ENCODE assay signal across 21 mouse cellular contexts in genomic region chr2:34347096-34347495, GRCm38 (mm10). TPM values are rescaled to one million over a fixed set of nuclear protein-coding genes. Genes with fewer than 3 reads are reported as not detected.
DNase-seq lines count a peak whose midpoint lies in the region; ATAC-seq and TF ChIP-seq lines count a peak whose summit lies in the region.
"Had no signal": no experiment of that assay in that cellular context is flagged by ENCODE, and none has a peak within 500 bp of the region (broad histone marks: within the 10 kb centered on the region; RNA-seq: fewer than 3 reads in every experiment).

No protein-coding gene starts in this region.

- peaks cover 35% of the 10 kb centered on the region for H3K4me1 ChIP-seq in hindbrain, embryonic 13.5 days (replicated peaks)
- H3K4me1 ChIP-seq in hindbrain, embryonic 11.5 days (replicated peaks; ENCODE audit: control insufficient read depth, insufficient read depth, low read length), result no peaks in the 10 kb centered on the region
- H3K4me1 ChIP-seq in embryonic fibroblast, embryonic 13.5 days (ENCODE audit: control insufficient read depth, insufficient read depth, low read length), result no peaks in the 10 kb centered on the region; the same call in 1 of the 2 replicates
- peaks cover 13% of the 10 kb centered on the region; the same call in 1 of the 2 replicates for H3K4me1 ChIP-seq in midbrain, embryonic 14.5 days (ENCODE audit: control insufficient read depth, insufficient read depth, low read length)

- 41% methylated on average over 6 of the region's 6 CpGs for WGBS in hindbrain, embryonic 13.5 days
- 67% methylated on average over 6 of the region's 6 CpGs for WGBS in hindbrain, embryonic 11.5 days
- 24% methylated on average over 6 of the region's 6 CpGs for WGBS in midbrain, embryonic 14.5 days

- H3K4me3 ChIP-seq in hindbrain, embryonic 13.5 days, result no peak overlapping the region
- no peak overlapping the region for H3K4me3 ChIP-seq in hindbrain, embryonic 11.5 days (ENCODE audit: low read depth, low read length)
- H3K4me3 ChIP-seq in embryonic fibroblast, embryonic 13.5 days (ENCODE audit: insufficient read depth, low read length), result no peak overlapping the region
- no peak overlapping the region for H3K4me3 ChIP-seq in midbrain, embryonic 14.5 days (replicated peaks; ENCODE audit: low read depth, low read length)
- H3K4me3 ChIP-seq: heart, embryonic 13.5 days; layer of hippocampus, adult 2 months had no signal

- no peak for TF ChIP-seq CTCF in embryonic fibroblast, embryonic 13.5 days (IDR thresholded peaks at IDR 0.05; ENCODE audit: borderline replicate concordance, insufficient read depth, low read length)

- H3K9me3 ChIP-seq in hindbrain, embryonic 13.5 days, result no peaks in the 10 kb centered on the region
- no peaks in the 10 kb centered on the region for H3K9me3 ChIP-seq in hindbrain, embryonic 11.5 days (ENCODE audit: control insufficient read depth, low read length)
- H3K9me3 ChIP-seq in midbrain, embryonic 14.5 days (ENCODE audit: control insufficient read depth, low read length), result no peaks in the 10 kb centered on the region
- H3K9me3 ChIP-seq: heart, embryonic 13.5 days had no signal

- no peaks in the 10 kb centered on the region for H3K27me3 ChIP-seq in hindbrain, embryonic 13.5 days
- H3K27me3 ChIP-seq in hindbrain, embryonic 11.5 days (ENCODE audit: control insufficient read depth, insufficient read depth, low read length), result no peaks in the 10 kb centered on the region
- H3K27me3 ChIP-seq in midbrain, embryonic 14.5 days (ENCODE audit: control insufficient read depth, insufficient read depth, low read length), result no peaks in the 10 kb centered on the region
- H3K27me3 ChIP-seq: heart, embryonic 13.5 days had no signal

- DNase-seq in hindbrain, embryonic 11.5 days (ENCODE audit: low spot score), result no peak
- peak; percentile 20 for DNase-seq in brain, adult 2 months (ENCODE audit: low read depth, low spot score)
- DNase-seq in midbrain, embryonic 14.5 days, result no peak
- no peak for DNase-seq in adipocyte (ENCODE audit: low spot score)
- DNase-seq in ovary, adult 18-20 months (ENCODE audit: low spot score), result no peak
- DNase-seq: adrenal gland, adult 8-10 months; cerebellum, adult 11 months; cerebellum, postnatal 10 days; embryo, embryonic 11 days; gastrocnemius, postnatal 10 days; heart, adult 11 months; kidney, adult 8-10 months; kidney, postnatal 14 days; layer of hippocampus, postnatal 36 days; right cerebral cortex, adult 18-20 months; thymus, postnatal 25 days had no signal

- peak overlapping the region; percentile 76 for H3K27ac ChIP-seq in hindbrain, embryonic 13.5 days
- H3K27ac ChIP-seq in hindbrain, embryonic 11.5 days (ENCODE audit: low read depth, low read length), result no peak overlapping the region
- H3K27ac ChIP-seq in embryonic fibroblast, embryonic 13.5 days (ENCODE audit: insufficient read depth, low read length), result 0 out of 2 replicates have a peak overlapping the region, but pooled peaks have one; percentile 31
- peak overlapping the region; percentile 71 for H3K27ac ChIP-seq in midbrain, embryonic 14.5 days (replicated peaks; ENCODE audit: low read depth, low read length)
- H3K27ac ChIP-seq: heart, embryonic 13.5 days; layer of hippocampus, adult 2 months; liver, embryonic 14.5 days had no signal

- peak overlapping the region; percentile 19; the same call in 1 of the 2 replicates for H3K4me2 ChIP-seq in hindbrain, embryonic 13.5 days
- H3K4me2 ChIP-seq in hindbrain, embryonic 11.5 days (replicated peaks; ENCODE audit: low read depth, low read length), result no peak overlapping the region
- H3K4me2 ChIP-seq in midbrain, embryonic 14.5 days (ENCODE audit: low read length), result peak overlapping the region; percentile 29; the same call in 1 of the 2 replicates
- H3K4me2 ChIP-seq: heart, embryonic 13.5 days had no signal

- no peak for TF ChIP-seq POLR2A in embryonic fibroblast, embryonic 13.5 days (IDR thresholded peaks at IDR 0.05; ENCODE audit: low read depth, low read length)

- peaks cover 6% of the 10 kb centered on the region; the same call in 1 of the 2 replicates for H3K36me3 ChIP-seq in hindbrain, embryonic 13.5 days
- no peaks in the 10 kb centered on the region for H3K36me3 ChIP-seq in hindbrain, embryonic 11.5 days (ENCODE audit: control insufficient read depth, insufficient read depth, low read length)
- H3K36me3 ChIP-seq in midbrain, embryonic 14.5 days (ENCODE audit: control insufficient read depth, insufficient read depth, low read length), result peaks cover 4% of the 10 kb centered on the region; the same call in 1 of the 2 replicates
- H3K36me3 ChIP-seq: heart, embryonic 13.5 days had no signal

- H3K9ac ChIP-seq in hindbrain, embryonic 13.5 days, result no peak overlapping the region
- no peak overlapping the region for H3K9ac ChIP-seq in hindbrain, embryonic 11.5 days (ENCODE audit: low read depth, low read length)
- 0 out of 2 replicates have a peak overlapping the region, but pooled peaks have one; percentile 9 for H3K9ac ChIP-seq in midbrain, embryonic 14.5 days (replicated peaks; ENCODE audit: low read length)
- H3K9ac ChIP-seq: heart, embryonic 13.5 days; liver, embryonic 14.5 days had no signal

- no peak for ATAC-seq in hindbrain, embryonic 13.5 days (ENCODE audit: low FRiP score)
- ATAC-seq in hindbrain, embryonic 11.5 days (ENCODE audit: low FRiP score), result no peak
- no peak for ATAC-seq in midbrain, embryonic 14.5 days (ENCODE audit: low FRiP score, low TSS enrichment)

RNA-seq across cellular contexts. Expression of gene Pbx3, which starts 25.8 kb away (rescaled TPM):
- polyA plus RNA-seq in hindbrain, embryonic 13.5 days (2015; fragmentation: Nextera tagmentation; extraction: Ambion mirVana), result 133 TPM in 2 replicates
- polyA plus RNA-seq in hindbrain, embryonic 11.5 days (2014; fragmentation: Nextera tagmentation; extraction: Ambion mirVana), result 87.4 and 90.3 TPM in 2 replicates
- 32.3 and 48.0 TPM in 2 replicates for polyA plus RNA-seq in embryonic fibroblast, embryonic 13.5 days (2011; ENCODE audit: insufficient read length, low read depth, missing spikeins)
- polyA plus RNA-seq in midbrain, embryonic 14.5 days (2014; fragmentation: Nextera tagmentation; extraction: Ambion mirVana), result 141 and 150 TPM in 2 replicates

RNA-seq across cellular contexts. Expression of gene Mapkap1, which starts 59.5 kb away (rescaled TPM):
- polyA plus RNA-seq in hindbrain, embryonic 13.5 days (2015; fragmentation: Nextera tagmentation; extraction: Ambion mirVana), result 96.6 and 100 TPM in 2 replicates
- 92.5 and 101 TPM in 2 replicates for polyA plus RNA-seq in hindbrain, embryonic 11.5 days (2014; fragmentation: Nextera tagmentation; extraction: Ambion mirVana)
- polyA plus RNA-seq in embryonic fibroblast, embryonic 13.5 days (2011; ENCODE audit: insufficient read length, low read depth, missing spikeins), result 60.3 and 84.9 TPM in 2 replicates
- 81.5 and 94.6 TPM in 2 replicates for polyA plus RNA-seq in midbrain, embryonic 14.5 days (2014; fragmentation: Nextera tagmentation; extraction: Ambion mirVana)
